Mouse (Mus musculus) frontal cortex, postnatal 25 days (tissue): ENCODE measurements at regions not wholly inside any gene's neighbourhood (a gene's known extent, or its start where the extent isn't known, plus 50 kb on each side); places are given as distances from the start of the nearest gene placed in this dataset.

Experiments used
- DNase-seq, 2 experiments: peaks; one replicate each; pipeline ENCODE4 v3.0.0; 2022; ENCODE audit warnings: low spot score in 2 of 2

GRCm38 (mm10) chr7:70219310-70219709 is 147.2 kb downstream of the Nr2f2 start:
- no peak for DNase-seq

DNA sequence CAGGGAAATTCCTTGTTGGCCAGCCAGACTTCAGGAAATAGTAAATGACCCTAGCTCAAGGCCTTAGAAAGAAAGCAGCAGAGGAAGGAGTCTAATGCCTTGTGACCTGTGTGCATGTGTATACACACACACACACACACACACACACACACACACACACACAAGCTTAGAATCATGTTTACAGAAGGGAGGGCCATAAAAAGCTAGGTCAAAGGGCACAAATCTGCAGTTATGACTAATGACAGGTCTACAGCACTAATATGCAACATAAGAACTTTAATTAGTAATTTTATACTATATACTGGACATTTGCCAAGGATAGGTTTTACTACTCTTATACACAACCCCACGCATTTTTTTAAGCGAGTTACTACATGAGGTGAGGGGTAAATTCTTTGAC is 149.4 kb downstream of the Nr2f2 start:
- no peak for DNase-seq

GRCm38 (mm10) chr7:70213970-70214520 is 152.5 kb downstream of the Nr2f2 start:
- no peak for DNase-seq

DNA sequence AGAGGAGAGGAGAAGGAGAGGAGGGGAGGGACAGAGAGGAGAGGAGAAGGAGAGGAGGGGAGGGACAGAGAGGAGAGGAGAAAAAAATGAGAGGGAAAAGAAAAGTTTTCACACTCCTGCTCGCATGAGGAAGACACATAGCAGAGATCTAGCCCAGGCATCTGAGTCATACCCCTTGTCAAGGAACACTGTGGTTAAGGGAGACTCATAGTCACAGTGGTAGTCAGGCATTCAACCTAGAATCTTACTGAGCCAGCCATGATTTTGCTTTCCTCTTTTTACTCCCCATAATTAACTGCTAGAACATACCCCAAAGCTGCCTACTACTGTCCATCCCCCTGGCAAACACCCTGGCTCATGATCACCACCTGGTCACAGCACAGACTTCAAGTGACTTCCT is 160.6 kb downstream of the Nr2f2 start:
- no peak for DNase-seq

DNA sequence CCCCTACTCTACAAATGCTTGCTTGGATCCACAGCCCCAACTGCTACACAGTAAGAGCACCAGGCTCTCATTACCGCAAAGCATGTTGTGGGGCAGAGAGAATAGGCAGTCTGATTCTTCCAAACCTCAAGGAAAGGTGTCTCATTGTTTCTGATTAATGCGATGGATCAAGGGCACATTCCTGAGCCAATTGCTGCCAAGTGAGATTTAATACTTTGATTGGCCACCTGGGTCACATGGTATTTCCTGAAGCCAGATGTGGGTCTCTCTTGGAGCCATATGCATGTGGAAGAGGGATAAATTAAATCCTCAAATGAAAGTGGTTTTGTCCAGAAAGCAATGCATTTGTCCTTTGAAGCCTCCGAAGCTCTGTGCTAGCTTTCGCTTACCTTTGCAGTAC is 166.3 kb downstream of the Nr2f2 start:
- no peak for DNase-seq

DNA sequence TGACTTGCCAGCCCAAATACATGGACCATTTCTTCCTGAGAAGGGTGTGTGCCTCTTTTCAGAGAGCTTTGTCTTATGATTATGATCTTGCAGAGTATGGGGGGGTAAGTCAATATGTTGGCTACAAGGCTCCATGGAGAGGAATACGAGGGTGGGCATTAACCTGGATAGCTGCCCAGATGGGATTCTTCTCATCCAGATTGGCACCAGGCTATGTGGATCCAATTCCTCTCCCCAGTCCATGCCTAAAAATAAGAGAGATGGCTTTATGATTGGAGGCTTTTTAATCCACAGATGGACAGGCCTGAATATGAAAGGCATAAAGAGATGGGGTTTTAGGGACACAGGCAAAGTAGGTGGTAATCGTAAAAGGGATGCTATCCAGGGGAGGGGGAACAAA is 187.6 kb downstream of the Nr2f2 start:
- no peak for DNase-seq

DNA sequence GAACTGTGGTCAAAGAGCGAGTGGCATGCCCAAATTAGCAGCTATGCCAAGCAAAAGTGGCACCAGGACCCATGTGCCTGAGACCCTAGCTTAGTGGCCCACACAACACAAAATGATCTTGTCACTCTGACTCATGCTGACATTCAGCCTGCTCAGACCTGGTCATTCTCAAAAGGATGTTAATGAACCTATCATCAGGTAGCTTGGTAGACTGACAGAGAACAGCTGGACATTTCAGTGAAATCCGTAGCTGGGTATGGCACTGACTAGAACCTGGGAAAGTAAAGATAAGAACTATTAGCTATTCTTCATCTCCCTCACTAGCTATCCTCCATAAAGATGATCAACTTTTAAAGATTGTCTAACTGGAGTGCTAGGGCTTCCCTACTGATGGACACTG is 188.5 kb downstream of the Nr2f2 start:
- no peak for DNase-seq

- DNase-seq = no peak
Measured at GRCm38 (mm10) chr7:70176686-70177259, 189.8 kb downstream of the Nr2f2 start.

- no peak for DNase-seq
Measured at GRCm38 (mm10) chr7:70176086-70176485, 190.4 kb downstream of the Nr2f2 start.

GRCm38 (mm10) chr7:70172431-70172830 is 194.1 kb downstream of the Nr2f2 start:
- no peak for DNase-seq

- no peak for DNase-seq
Measured at GRCm38 (mm10) chr7:70171456-70171855, 195.1 kb downstream of the Nr2f2 start.

- DNase-seq = no peak
Measured at GRCm38 (mm10) chr7:70168080-70168479, 198.5 kb downstream of the Nr2f2 start.

GRCm38 (mm10) chr7:70166081-70166480 is 200.5 kb downstream of the Nr2f2 start:
- no peak for DNase-seq

DNA sequence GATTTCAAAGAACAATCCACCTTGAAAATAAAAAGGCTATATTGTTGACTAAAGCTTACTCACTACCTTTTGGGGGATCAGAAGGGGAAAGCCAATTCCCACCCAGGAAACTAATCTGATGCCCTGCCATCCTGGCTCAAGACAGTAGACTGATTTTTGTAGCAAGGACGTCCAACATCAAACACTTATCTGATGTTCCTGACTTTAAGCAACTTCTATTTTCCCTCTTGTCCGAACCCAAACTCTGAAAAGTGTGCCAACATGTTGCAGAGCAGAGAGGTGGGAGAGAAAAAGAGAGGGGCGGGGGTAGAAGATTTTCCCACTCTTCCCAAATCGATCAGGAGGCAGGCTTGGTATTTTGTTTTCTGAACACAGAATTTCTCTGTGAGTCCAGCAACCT is 201.0 kb downstream of the Nr2f2 start:
- no peak for DNase-seq

DNA sequence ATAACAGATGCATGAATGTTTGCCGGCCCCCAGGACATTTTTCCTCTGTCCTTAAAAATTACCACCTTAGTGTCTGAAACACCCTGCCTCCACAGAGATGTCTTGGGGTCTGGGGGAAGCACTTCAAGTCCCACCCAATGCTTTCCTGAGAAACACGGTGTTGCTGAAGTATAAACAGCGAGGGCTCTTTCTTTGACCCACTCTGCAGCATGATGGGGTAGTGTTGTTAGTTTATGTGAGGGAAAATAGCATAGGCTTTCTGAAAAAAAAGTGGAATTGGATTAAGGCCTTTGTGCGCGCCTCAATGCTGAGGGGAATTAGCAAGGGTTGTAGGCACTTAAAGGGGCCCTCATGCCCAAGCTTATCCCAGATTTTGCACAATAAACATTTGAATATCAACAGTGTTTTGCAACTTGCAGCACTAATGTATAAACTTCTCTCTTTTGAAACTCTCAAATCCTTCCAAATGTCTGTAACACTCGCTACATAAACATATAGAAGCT is 201.8 kb downstream of the Nr2f2 start:
- DNase-seq = no peak

- DNase-seq = no peak
Measured at GRCm38 (mm10) chr7:70158531-70158930, 208.0 kb downstream of the Nr2f2 start.

GRCm38 (mm10) chr7:70144726-70145271 is 221.7 kb downstream of the Nr2f2 start:
- no peak for DNase-seq

DNA sequence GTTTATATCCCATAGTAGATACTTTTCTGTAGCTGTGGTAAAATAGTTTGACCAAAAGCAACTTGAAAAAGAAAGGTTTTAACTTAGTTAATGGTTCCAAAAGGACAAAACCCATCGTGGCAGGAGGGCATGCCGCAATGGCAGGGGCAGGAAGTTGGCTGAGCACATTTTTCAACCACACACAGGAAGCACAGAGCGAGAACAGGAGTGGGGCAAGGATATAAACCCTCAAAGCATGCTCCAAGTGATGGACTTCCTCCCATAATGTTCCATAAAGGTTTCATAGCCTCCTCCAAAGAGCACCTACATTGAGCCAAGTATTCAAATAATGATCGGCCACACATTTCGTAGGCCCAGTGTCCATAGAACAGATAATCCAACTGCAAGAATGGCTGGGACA is 229.7 kb downstream of the Nr2f2 start:
- no peak for DNase-seq

DNA sequence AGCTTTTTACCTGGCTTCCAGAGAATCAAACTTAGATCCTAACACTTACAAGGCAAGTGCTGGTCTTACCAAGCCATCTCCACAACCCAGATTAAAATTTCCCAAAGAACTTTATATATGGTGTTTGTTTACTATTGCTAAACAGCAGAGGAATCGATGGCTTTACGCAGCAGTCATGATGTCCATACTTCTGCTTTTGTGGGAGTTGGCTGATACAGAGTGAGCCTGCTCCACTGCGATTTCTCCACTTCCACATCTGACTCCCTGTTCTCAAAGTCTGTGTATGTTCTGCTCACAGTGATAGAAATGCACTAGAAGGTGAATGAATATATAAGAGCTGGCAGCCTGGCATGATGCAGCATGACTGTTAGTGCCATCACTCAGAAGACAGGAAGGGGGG is 231.1 kb downstream of the Nr2f2 start:
- no peak for DNase-seq

- DNase-seq = no peak
Measured at GRCm38 (mm10) chr7:70129963-70130362, 236.6 kb downstream of the Nr2f2 start.

GRCm38 (mm10) chr7:70122818-70123217 is 243.7 kb downstream of the Nr2f2 start:
- no peak for DNase-seq

GRCm38 (mm10) chr7:70119517-70119916 is 247.0 kb downstream of the Nr2f2 start:
- no peak for DNase-seq

DNA sequence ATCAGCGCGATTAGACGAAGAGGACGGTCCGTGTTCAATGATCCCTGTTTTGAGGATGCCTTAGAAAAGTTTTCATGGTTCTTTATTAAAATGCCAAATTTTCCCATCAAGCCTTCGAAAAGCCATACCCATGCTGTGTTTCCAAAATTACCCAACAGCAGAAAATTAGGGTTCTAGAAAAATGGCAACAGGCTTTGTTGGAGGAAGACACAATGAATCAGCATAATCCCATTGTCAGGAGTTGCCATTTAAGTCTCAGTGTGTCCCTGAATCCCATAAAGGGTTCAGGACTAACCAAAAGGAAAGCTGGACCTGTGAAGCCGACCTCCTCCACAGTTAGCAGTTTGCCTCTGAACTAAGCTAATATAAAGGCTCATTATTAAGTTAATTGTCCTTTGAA is 247.6 kb downstream of the Nr2f2 start:
- DNase-seq = no peak
